Mouse (Mus musculus) embryo, embryonic 11.5 days (tissue): ENCODE data around the gene Lrig2.
"Not testable (repeated sequence)": the region's sequence is repeated elsewhere in the genome, so short reads cannot be mapped to it uniquely, and the experiment has no call there.

ENCODE experiments used
- DNase-seq: peaks from one replicate; pipeline ENCODE4 v3.0.0-alpha.2; 2012; ENCODE audit warnings: low read depth, low spot score

The Lrig2 gene

DNA sequence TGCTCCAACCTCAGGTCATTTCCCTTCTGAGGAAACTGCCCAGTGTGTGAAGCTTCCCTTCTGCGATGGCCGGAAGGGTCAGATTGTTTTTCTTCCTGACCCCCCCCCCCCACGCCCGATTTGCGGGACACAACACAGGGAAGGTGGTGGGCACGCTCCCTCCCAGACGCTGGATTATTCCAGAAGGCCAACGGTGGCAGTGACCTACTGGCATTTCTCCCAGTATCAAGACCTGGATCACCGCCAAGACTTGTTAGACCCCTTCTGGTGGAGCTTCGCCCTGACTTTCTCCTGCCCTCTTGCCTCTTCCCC is 79.9 kb downstream of the Lrig2 start:
- no peak for DNase-seq

DNA sequence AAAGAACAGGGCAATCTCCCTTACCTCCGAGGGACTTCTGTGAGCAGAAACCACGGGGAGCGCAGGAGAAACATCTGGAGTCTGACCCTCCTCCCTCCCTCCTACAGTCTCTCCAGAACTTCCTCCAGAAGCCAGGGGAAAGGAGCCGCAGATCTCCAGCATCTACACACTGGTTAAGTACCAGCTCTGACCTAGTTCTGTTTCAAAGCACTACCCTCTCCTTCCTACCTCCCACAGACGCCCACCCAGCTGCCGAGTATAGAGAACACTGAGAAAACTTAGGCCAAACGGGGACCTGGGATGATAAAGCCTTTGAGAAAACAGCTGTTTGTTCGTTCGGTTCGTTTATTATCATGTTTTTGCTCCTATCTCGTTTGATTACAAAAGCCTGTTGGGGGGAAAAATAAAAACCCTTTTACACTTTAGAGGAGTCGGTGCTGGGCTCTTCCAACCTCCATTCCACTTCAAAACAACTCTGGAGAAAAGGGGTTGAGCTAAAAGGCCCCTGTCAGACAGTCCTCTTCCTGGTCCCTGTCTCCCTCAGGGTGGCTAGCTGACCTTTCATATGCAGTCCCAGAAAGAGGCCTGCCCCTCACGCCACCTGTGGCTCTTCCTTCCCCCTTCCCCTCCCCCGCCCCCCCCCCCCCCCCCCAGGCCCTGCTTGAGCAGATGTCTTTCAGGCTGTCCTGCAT is 80.4 kb downstream of the Lrig2 start:
- no peak for DNase-seq

GRCm38 (mm10) chr3:104427354-104427753 is 84.4 kb downstream of the Lrig2 start:
- DNase-seq = not testable (repeated sequence)

DNA sequence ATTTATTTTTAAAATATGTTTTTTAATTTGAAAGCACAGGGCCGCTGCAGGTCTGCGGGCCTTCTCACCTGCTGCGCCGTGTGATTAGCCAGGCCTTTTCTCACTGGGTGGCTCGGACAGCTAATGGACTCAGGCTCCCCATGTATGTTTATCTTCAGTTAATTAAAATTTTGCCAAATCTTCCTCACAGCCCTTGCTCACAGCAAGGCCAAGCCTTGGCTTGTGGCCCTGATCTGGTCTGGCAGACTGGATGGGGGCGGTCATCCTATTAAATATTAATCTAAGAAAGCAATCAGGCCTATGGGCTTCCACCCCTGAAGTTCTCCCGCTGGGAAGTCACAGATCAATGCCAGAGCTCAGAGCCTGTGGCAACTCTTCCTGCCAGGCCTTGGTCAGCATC is 87.4 kb downstream of the Lrig2 start:
- DNase-seq = no peak

- DNase-seq = no peak
Observed at GRCm38 (mm10) chr3:104420929-104421328, 90.8 kb downstream of the Lrig2 start.

GRCm38 (mm10) chr3:104419990-104420389 is 91.7 kb downstream of the Lrig2 start:
- DNase-seq = no peak

DNA sequence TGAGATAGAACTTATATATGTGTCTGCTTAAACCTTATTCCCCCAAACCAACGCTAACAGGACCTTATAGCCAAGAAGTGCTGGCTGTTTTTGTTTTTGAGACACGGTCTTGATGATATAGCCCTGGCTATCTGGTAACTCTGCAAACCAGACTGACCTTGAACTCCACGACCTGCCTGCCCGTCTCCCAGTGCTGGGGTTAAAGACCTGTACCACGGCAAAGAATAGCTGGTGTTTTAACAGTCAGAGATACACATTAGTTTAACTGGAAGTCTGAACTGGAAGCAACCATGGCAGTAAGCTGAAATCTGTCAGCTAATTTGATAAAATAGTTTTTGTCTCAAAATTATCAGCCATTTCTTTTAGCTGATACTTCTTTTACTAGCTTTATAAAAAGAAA is 94.9 kb downstream of the Lrig2 start:
- DNase-seq = no peak

DNA sequence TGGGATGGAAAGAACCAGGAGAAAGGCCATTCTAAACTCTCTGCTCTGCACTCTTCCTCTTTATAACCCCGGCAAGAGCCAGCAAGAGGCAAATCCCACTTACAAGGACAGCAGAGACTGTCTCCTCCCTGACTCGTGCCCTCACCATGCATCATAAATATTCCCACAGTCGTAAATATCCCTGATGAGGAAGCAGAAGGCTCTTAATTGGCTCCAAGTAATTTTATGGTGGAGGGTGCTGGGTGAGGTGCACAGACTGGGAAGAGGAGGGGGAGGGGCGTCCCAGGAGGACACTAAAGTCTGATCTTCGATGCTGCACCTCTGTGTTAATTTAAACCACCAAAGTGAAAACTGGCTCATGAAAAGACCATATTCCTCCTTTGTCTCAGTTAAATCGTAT is 99.2 kb downstream of the Lrig2 start:
- no peak for DNase-seq

DNA sequence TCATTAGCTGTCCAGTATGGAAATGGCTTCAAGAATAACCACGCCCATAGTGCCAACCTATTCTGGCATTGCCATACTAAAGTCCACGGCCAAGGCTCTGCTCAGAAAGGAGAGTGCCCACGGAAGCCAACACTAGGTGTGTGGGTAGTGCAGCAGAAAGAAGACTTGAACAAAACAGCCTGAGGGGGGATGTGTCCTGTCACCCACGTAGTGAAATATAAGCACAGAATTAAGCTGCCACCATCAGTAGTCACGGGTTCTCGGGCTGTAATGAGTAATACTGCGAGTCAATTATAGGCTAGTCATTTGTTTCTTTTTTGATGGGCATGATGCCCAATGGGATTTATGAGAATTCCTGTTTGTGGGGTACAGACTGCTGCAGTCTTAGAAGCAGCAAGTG is 104.2 kb downstream of the Lrig2 start:
- no peak for DNase-seq

- DNase-seq = no peak
Observed at GRCm38 (mm10) chr3:104403582-104403981, 108.1 kb downstream of the Lrig2 start.

DNA sequence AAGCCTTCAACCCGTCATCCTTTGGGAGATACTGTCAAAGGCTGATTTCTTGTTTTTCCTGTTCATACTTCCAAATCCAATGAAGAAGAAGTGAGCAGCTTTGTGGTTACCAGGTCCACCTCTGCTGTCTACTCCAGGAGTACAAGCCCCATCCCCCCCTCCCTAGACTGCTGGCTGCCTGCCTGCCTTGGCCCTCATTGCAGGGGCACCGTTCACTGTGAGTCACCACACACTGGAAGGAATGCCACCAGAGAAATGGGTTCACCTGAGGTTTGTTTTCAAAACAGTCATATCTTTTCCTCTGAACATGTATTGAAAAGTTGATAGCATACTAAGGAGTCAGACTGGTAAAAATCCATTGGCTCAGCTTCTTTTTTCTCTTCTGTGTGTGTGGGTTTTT is 110.5 kb downstream of the Lrig2 start:
- no peak for DNase-seq

DNA sequence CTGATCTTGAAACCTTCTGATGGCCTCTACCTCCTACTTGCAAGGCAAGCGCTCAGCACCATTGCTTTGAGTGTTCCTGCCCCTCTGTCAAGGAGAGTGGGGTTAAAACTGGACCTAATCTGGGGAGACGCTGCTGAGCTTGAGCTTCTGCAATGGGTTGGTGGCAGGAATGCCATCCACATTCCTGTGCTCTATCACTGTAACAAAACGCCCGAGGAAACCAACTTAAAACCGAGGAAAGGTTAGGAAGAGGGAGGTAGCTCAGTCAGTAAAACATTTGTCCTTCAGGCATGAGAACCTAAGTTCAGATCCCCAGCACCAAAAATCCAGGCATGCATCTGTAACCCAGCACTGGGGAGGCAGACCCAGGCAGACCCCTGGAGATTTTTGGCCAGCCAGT is 111.6 kb downstream of the Lrig2 start:
- DNase-seq = no peak

- no peak for DNase-seq
Observed at GRCm38 (mm10) chr3:104399296-104400045, 112.2 kb downstream of the Lrig2 start.

DNA sequence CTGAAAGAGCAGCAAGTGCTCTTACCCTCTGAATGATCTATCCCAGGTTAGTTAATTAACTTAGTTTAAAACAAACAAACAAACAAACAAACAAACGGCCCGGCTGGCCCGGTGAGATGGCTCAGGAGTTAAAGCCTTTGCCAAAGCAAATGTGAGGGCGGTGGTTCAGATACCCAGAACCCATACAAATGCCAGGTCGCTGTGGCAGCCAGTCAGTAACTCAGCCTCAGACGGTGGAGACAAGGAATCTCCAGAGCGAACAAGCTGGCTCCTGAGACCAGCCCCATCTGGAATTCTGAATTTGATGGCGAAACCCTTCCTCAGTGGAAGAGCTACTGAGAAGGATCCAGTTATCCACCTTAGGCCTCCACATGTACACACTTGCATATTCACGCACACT is 114.4 kb downstream of the Lrig2 start:
- no peak for DNase-seq

DNA sequence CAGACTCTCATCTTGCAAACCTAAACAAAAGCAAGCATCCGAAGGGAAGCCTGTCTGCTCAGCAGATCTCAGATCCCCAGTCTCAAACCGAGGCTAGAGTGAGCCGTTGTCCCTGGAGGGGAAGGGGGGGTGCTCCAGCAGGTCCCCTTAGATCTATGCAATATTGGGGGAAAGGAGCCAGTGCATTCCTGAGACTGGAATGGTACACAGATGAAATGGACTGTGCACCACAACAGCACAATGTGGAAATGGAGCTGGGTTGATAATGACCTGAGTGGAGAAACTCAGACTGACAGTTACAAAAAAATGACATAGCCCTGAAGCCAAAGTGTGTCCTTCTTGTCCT is 115.0 kb downstream of the Lrig2 start:
- DNase-seq = no peak

GRCm38 (mm10) chr3:104396067-104396735 is 115.5 kb downstream of the Lrig2 start:
- no peak for DNase-seq

- DNase-seq = no peak
Observed at GRCm38 (mm10) chr3:104390072-104390471, 121.6 kb downstream of the Lrig2 start.

- DNase-seq = no peak
Observed at GRCm38 (mm10) chr3:104389449-104389848, 122.3 kb downstream of the Lrig2 start.

DNA sequence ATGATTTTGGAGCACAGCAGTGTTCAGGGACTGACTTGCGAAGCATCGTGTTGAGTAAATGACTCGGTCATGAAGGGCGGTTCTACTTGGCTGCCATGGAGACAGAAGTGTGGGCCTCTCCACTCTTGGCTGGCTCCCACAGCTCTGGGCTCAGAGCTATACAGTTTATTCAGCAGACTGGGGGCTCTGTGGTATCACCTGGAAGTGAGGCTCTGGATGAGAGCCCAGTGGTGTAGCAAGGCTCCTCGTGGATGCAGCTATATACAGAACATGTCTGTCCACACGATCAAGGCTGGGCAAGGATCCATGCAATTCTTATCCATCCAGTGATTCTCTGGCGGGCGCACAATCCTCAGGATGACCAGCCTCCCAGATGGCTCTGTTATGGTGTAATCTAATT is 126.1 kb downstream of the Lrig2 start:
- DNase-seq = no peak

DNA sequence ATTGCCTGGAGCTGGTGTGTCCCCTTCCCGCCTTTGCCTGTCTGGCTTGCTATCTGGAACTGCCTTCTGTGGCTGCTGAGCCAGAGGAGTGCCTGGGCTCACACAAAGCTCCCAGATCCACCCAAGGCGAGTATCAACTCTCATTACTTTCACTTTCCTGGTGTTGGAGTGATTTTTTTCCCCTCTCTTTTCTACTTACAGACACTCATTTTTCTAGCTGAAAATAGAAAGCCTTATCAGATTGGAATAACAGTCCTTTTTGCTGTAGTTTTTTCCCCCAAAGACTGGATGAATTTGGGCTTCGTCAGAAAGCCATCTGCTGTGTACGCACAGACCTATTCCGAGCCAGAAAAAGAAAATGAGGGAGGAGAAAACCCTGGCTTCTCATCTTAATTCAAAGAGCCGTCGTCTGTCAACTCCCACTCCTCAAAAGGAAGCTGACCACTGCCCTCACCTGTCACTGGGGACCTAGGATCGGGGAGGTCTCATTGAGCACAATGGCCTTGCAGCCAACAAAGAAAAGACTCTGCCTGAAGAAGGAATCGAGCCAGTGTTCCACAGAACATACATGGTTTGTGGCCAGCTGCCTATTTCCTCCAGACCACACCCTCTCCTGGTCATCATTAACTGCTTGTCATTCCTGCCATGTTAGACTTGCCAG is 127.9 kb downstream of the Lrig2 start:
- DNase-seq = no peak

- DNase-seq = no peak
Observed at GRCm38 (mm10) chr3:104378228-104378627, 133.5 kb downstream of the Lrig2 start.

DNA sequence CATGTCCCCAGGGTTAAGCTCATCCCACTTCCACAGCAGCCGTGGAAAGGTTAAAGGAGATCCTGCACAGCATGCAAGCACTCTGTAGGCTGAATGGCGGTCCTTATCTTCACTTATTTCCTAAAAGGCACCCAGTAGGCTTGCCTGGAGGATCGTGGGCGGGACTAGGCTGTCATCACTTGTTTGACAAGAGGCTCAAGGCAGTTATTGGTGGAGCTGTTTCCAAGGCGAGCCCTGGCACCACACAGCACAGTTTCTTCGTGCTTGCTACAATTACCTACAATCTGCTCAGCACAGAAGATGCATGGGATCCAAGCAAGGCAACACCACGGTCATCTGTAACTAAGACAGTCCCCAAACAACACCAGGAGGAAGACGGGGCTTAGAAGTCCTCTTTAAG is 137.8 kb downstream of the Lrig2 start:
- no peak for DNase-seq

GRCm38 (mm10) chr3:104372374-104372773 is 139.3 kb downstream of the Lrig2 start:
- DNase-seq = no peak
